Mouse (Mus musculus): ENCODE results near the gene Ccdc125.
A peak's percentile ranks its signal among the peaks of the same experiment; 100 is the strongest.

- TF ChIP-seq JUND (conservative IDR thresholded peaks at IDR 0.05; ENCODE audit: low read depth, low read length) (no peak), ETS1 (conservative IDR thresholded peaks at IDR 0.05; ENCODE audit: low read depth, low read length) (0 out of 2 replicates have a peak, but pooled peaks have one; percentile 4), POLR2AphosphoS2 (IDR thresholded peaks at IDR 0.05; ENCODE audit: low read depth, low read length) (peak; percentile 62; the same call in 1 of the 2 replicates), EP300 (IDR thresholded peaks at IDR 0.05; ENCODE audit: low read length) (no peak), CTCF (conservative IDR thresholded peaks at IDR 0.05 in 1 of 2, IDR thresholded peaks at IDR 0.05 in 1 of 2; ENCODE audit: low read depth in 2 of 2, low read length in 2 of 2) (no peak), MAZ (IDR thresholded peaks at IDR 0.05; ENCODE audit: low read depth, low read length) (peak; percentile 88), BHLHE40 (IDR thresholded peaks at IDR 0.05; ENCODE audit: low read depth, low read length) (peak; percentile 29; the same call in 1 of the 2 replicates), MAX (IDR thresholded peaks at IDR 0.05; ENCODE audit: low read length) (peak; percentile 51; the same call in 1 of the 2 replicates), CHD2 (IDR thresholded peaks at IDR 0.05; ENCODE audit: low read length) (peak; percentile 24; the same call in 1 of the 2 replicates), POLR2A (IDR thresholded peaks at IDR 0.05; ENCODE audit: low read depth, low read length) (peak; percentile 83), RCOR1 (conservative IDR thresholded peaks at IDR 0.05; ENCODE audit: low read depth, low read length) (no peak)
Measured at GRCm38 (mm10) chr13:100744036-100744744, 74.7 kb downstream of the Ccdc125 start, which contains the start of gene Mrps36.

Measured in CH12.LX (cell line).